27 mouse cellular contexts compared by ENCODE assay signal in the genomic region with DNA sequence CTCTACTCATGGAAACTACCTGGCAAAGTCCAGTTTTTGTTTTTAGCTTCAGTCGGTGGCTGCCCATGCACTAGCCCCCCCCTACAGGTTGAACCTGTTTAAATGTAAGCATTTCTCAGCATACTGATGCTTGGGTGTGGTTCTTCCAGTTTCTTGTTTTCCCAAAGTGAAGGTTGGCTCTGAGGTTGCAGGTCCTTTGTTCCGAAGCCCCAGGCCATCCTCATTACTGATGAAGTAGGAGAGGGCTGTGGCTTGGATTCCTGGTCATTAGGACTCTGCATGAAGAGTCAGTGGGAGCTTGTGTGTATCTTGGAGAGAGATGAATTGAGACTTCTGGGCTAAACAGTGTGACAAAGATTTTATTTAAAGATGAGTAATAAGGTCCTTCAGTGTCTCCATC. TPM values are rescaled to one million over a fixed set of nuclear protein-coding genes. Genes with fewer than 3 reads are reported as not detected.
A peak's percentile ranks its signal among the peaks of the same experiment; 100 is the strongest.
DNase-seq lines count a peak whose midpoint lies in the region; ATAC-seq and TF ChIP-seq lines count a peak whose summit lies in the region.
"Had no signal": no experiment of that assay in that cellular context is flagged by ENCODE, and none has a peak within 500 bp of the region (broad histone marks: within the 10 kb centered on the region; RNA-seq: fewer than 3 reads in every experiment).

No protein-coding gene starts in this region.

- no peaks in the 10 kb centered on the region for H3K9me3 ChIP-seq in lung, postnatal 0 days (ENCODE audit: low read length)
- H3K9me3 ChIP-seq in hindbrain, embryonic 14.5 days (ENCODE audit: control insufficient read depth, low read length), result no peaks in the 10 kb centered on the region
- H3K9me3 ChIP-seq: embryonic facial prominence, embryonic 12.5 days; forebrain, embryonic 12.5 days; heart, embryonic 15.5 days; hindbrain, embryonic 13.5 days; intestine, embryonic 15.5 days had no signal

- H3K4me1 ChIP-seq in lung, postnatal 0 days (ENCODE audit: insufficient read depth, low read depth, low read length), result peaks cover 4% of the 10 kb centered on the region; the same call in 1 of the 2 replicates
- H3K4me1 ChIP-seq in hindbrain, embryonic 14.5 days (replicated peaks; ENCODE audit: control insufficient read depth, insufficient read depth, low read length), result no peaks in the 10 kb centered on the region
- H3K4me1 ChIP-seq: embryonic facial prominence, embryonic 12.5 days; forebrain, embryonic 12.5 days had no signal

- no peak overlapping the region for H3K4me3 ChIP-seq in gastrocnemius, adult 2 months
- no peak overlapping the region for H3K4me3 ChIP-seq in lung, postnatal 0 days (ENCODE audit: low read depth, low read length)
- no peak overlapping the region for H3K4me3 ChIP-seq in hindbrain, embryonic 14.5 days (replicated peaks; ENCODE audit: low read length)
- H3K4me3 ChIP-seq: embryonic facial prominence, embryonic 12.5 days; forebrain, embryonic 12.5 days; heart, embryonic 15.5 days; hindbrain, embryonic 13.5 days; intestine, embryonic 15.5 days had no signal

- H3K36me3 ChIP-seq in lung, postnatal 0 days (ENCODE audit: insufficient read depth, low read length), result peaks cover 16% of the 10 kb centered on the region; the same call in 1 of the 2 replicates
- H3K36me3 ChIP-seq in hindbrain, embryonic 14.5 days (replicated peaks; ENCODE audit: control insufficient read depth, insufficient read depth), result peaks cover 30% of the 10 kb centered on the region
- H3K36me3 ChIP-seq: intestine, embryonic 15.5 days had no signal

- peak; percentile 10; the same call in 1 of the 2 replicates for TF ChIP-seq CTCF in gastrocnemius, adult 2 months (IDR thresholded peaks at IDR 0.05)
- TF ChIP-seq CTCF in lung, postnatal 0 days (IDR thresholded peaks at IDR 0.05), result no peak

- 64% methylated on average over 2 of the region's 2 CpGs for WGBS in lung, postnatal 0 days
- 91% methylated on average over 2 of the region's 2 CpGs for WGBS in hindbrain, embryonic 14.5 days

- no peaks in the 10 kb centered on the region for H3K27me3 ChIP-seq in lung, postnatal 0 days (replicated peaks; ENCODE audit: insufficient read depth, low read length)
- no peaks in the 10 kb centered on the region for H3K27me3 ChIP-seq in hindbrain, embryonic 14.5 days (ENCODE audit: control insufficient read depth, insufficient read depth, low read length)
- H3K27me3 ChIP-seq: embryonic facial prominence, embryonic 12.5 days; forebrain, embryonic 12.5 days; heart, embryonic 15.5 days; hindbrain, embryonic 13.5 days; intestine, embryonic 15.5 days had no signal

- H3K9ac ChIP-seq in lung, postnatal 0 days (replicated peaks; ENCODE audit: low read depth), result no peak overlapping the region
- no peak overlapping the region for H3K9ac ChIP-seq in hindbrain, embryonic 14.5 days
- H3K9ac ChIP-seq: embryonic facial prominence, embryonic 12.5 days; forebrain, embryonic 12.5 days; heart, embryonic 15.5 days; hindbrain, embryonic 13.5 days; intestine, embryonic 15.5 days had no signal

- H3K27ac ChIP-seq in gastrocnemius, adult 2 months, result no peak overlapping the region
- H3K27ac ChIP-seq in lung, postnatal 0 days (ENCODE audit: low read length), result no peak overlapping the region
- no peak overlapping the region for H3K27ac ChIP-seq in hindbrain, embryonic 14.5 days
- H3K27ac ChIP-seq: embryonic facial prominence, embryonic 12.5 days; forebrain, embryonic 12.5 days; heart, embryonic 15.5 days; hindbrain, embryonic 13.5 days; intestine, embryonic 15.5 days had no signal

- DNase-seq in gastrocnemius, adult 2 months, result no peak
- DNase-seq in gastrocnemius, postnatal 25 days, result no peak
- peak; percentile 47 for DNase-seq in lung, postnatal 0 days (ENCODE audit: low spot score)
- DNase-seq in lung, postnatal 14 days, result no peak
- DNase-seq in ES-CJ7 (ENCODE audit: low read depth, low spot score) (peak; percentile 30), ZHBTc4 (ENCODE audit: low read depth, low spot score) (peak; percentile 53)
- DNase-seq in cerebellum, postnatal 25 days, result no peak
- no peak for DNase-seq in hindbrain, embryonic 14.5 days (ENCODE audit: low spot score)
- DNase-seq: adrenal gland, adult 2 months; adrenal gland, postnatal 25 days; embryo, embryonic 11 days; gastrocnemius, postnatal 36 days; heart, adult 11 months; heart, postnatal 14 days had no signal

- ATAC-seq in lung, postnatal 0 days, result no peak
- ATAC-seq in hindbrain, embryonic 14.5 days (ENCODE audit: low FRiP score), result no peak
- ATAC-seq: forebrain, embryonic 16.5 days; intestine, embryonic 15.5 days had no signal

- intact Hi-C loops in gastrocnemius, adult 2 months (cut with DNase I), result no loop called here

- no peak for TF ChIP-seq EP300 in lung, postnatal 0 days (IDR thresholded peaks at IDR 0.05)

- H3K4me2 ChIP-seq in lung, postnatal 0 days (replicated peaks; ENCODE audit: low read depth, low read length), result no peak overlapping the region
- no peak overlapping the region for H3K4me2 ChIP-seq in hindbrain, embryonic 14.5 days (replicated peaks)
- H3K4me2 ChIP-seq: embryonic facial prominence, embryonic 12.5 days; forebrain, embryonic 12.5 days; heart, embryonic 11.5 days; heart, embryonic 15.5 days; hindbrain, embryonic 13.5 days; intestine, embryonic 15.5 days had no signal

RNA-seq across cellular contexts. Expression of a gene that starts 33.6 kb away (rescaled TPM):
- total RNA-seq in gastrocnemius, adult 2 months (2021), result not detected
- not detected for total RNA-seq in gastrocnemius, postnatal 25 days (2021)
- polyA plus RNA-seq in lung, postnatal 0 days (2015; fragmentation: Nextera tagmentation; extraction: Ambion mirVana), result 0.10 TPM in 2 replicates
- polyA plus RNA-seq in hindbrain, embryonic 14.5 days (2014; fragmentation: Nextera tagmentation; extraction: Ambion mirVana), result not detected in 2 replicates
- total RNA-seq: adrenal gland, adult 2 months; adrenal gland, postnatal 25 days; common myeloid progenitor, adult 5-6 weeks; gastrocnemius, adult 18-20 months; hematopoietic stem cell, adult 5-6 weeks had no signal
- polyA plus RNA-seq: adrenal gland, adult 2 months; C2C12; forebrain, embryonic 12.5 days; forebrain, embryonic 16.5 days; frontal cortex, adult 2 months; G1E; intestine, embryonic 15.5 days had no signal

Comparison
In these comparisons a context has a peak if more than half of its experiments do, and no peak if none do; other contexts are left out.
1. DNase-seq: peak in lung, postnatal 0 days (single experiment), ES-CJ7 (single experiment) and ZHBTc4 (single experiment); none in gastrocnemius, adult 2 months (single experiment), gastrocnemius, postnatal 25 days (single experiment), lung, postnatal 14 days (single experiment), cerebellum, postnatal 25 days (0 of 2) and hindbrain, embryonic 14.5 days (single experiment).